Mouse (Mus musculus) urinary bladder, adult 2 months (tissue): ENCODE measurements around the gene Fgfr2. TPM values are rescaled to one million over a fixed set of nuclear protein-coding genes. Genes with fewer than 3 reads are reported as not detected.

ENCODE experiments used
- DNase-seq: peaks from one replicate; pipeline ENCODE4 v3.0.0; 2022; ENCODE audit warnings: low spot score
- polyA plus RNA-seq: library from polyadenylated mRNA; depleted of rRNA; stranded (reverse); fragments of >200 nt; gene quantifications from 2 replicates; pipeline ENCODE4 v1.2.3, GENCODE M21; 2012

Gene Fgfr2
- polyA plus RNA-seq, 1 experiment = 80.2 TPM

- DNase-seq = no peak
Observed at GRCm38 (mm10) chr7:133088411-133088810, 34.7 kb downstream of the Fgfr2 start.

GRCm38 (mm10) chr7:133085408-133085807 is 37.7 kb downstream of the Fgfr2 start:
- no peak for DNase-seq

- DNase-seq = no peak
Observed at GRCm38 (mm10) chr7:133083936-133084614, 39.1 kb downstream of the Fgfr2 start.

- DNase-seq = no peak
Observed at GRCm38 (mm10) chr7:133078929-133079328, 44.2 kb downstream of the Fgfr2 start.

- no peak for DNase-seq
Observed at GRCm38 (mm10) chr7:133074462-133075133, 48.6 kb downstream of the Fgfr2 start.

- DNase-seq = no peak
Observed at GRCm38 (mm10) chr7:133073147-133073651, 50.0 kb downstream of the Fgfr2 start.

GRCm38 (mm10) chr7:133072535-133072934 is 50.6 kb downstream of the Fgfr2 start:
- no peak for DNase-seq

GRCm38 (mm10) chr7:133067321-133067841 is 55.8 kb downstream of the Fgfr2 start:
- no peak for DNase-seq

GRCm38 (mm10) chr7:133066776-133067175 is 56.4 kb downstream of the Fgfr2 start:
- DNase-seq = no peak

- no peak for DNase-seq
Observed at GRCm38 (mm10) chr7:133062055-133062454, 61.1 kb downstream of the Fgfr2 start.

- no peak for DNase-seq
Observed at GRCm38 (mm10) chr7:133060170-133060569, 63.0 kb downstream of the Fgfr2 start.

- DNase-seq = no peak
Observed at GRCm38 (mm10) chr7:133059517-133060104, 63.5 kb downstream of the Fgfr2 start.

GRCm38 (mm10) chr7:133059150-133059509 is 64.0 kb downstream of the Fgfr2 start:
- no peak for DNase-seq

- no peak for DNase-seq
Observed at GRCm38 (mm10) chr7:133058496-133059149, 64.5 kb downstream of the Fgfr2 start.

GRCm38 (mm10) chr7:133056924-133057323 is 66.2 kb downstream of the Fgfr2 start:
- DNase-seq = no peak

GRCm38 (mm10) chr7:133054486-133054885 is 68.7 kb downstream of the Fgfr2 start:
- no peak for DNase-seq

- DNase-seq = no peak
Observed at GRCm38 (mm10) chr7:133053757-133054156, 69.4 kb downstream of the Fgfr2 start.

GRCm38 (mm10) chr7:133052819-133053218 is 70.3 kb downstream of the Fgfr2 start:
- DNase-seq = no peak

- DNase-seq = no peak
Observed at GRCm38 (mm10) chr7:133050681-133051080, 72.5 kb downstream of the Fgfr2 start.

GRCm38 (mm10) chr7:133048085-133048630 is 75.0 kb downstream of the Fgfr2 start:
- DNase-seq = no peak

- no peak for DNase-seq
Observed at GRCm38 (mm10) chr7:133047287-133047686, 75.9 kb downstream of the Fgfr2 start.

- DNase-seq = no peak
Observed at GRCm38 (mm10) chr7:133044721-133045120, 78.4 kb downstream of the Fgfr2 start.
